Mouse (Mus musculus) megakaryocyte-erythroid progenitor cell, adult 5-6 weeks (primary cell): ENCODE data around the gene Tmem132d. TPM values are rescaled to one million over a fixed set of nuclear protein-coding genes. Genes with fewer than 3 reads are reported as not detected.

ENCODE experiments used
- ATAC-seq: replicated peaks from 2 replicates; pipeline ENCODE4 v1.8.0; 2016; ENCODE audit warnings: mild to moderate bottlenecking, inconsistent platforms; ENCODE audit not compliant: severe bottlenecking, poor library complexity, low FRiP score, low TSS enrichment
- total RNA-seq, 2 experiments: library from RNA; stranded (forward) in 1 of 2; stranded (reverse) in 1 of 2; fragments of 200-1000, 215-1000 nt in 1 of 2; fragments of >200 nt in 1 of 2; fragmentation: Nextera tagmentation in 1 of 2; gene quantifications; 2 replicates each; pipeline ENCODE4 v1.2.3; 2014 to 2017

Tmem132d gene
- total RNA-seq, 2 experiments from 2014 or later, result not detected

DNA sequence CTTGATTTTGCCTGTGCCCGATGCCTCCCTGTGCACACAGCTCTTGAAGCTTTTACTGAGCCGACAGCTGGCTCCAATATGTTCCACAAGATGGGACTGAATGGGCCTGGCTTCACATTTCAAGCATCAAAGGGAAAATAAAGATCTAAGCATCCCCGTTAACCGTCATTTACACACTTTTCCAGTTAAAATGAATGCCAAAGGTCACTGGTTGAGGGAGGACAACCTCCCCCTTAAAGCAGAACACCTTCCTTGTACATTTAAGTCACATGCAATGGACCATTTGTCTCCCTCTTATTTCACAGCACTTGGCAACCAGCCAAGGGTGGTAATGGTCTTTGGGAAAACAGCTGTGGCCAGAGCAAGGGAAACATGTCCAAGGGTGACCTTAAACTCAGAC, 188.7 kb downstream of the Tmem132d start:
- ATAC-seq, result no peak

DNA sequence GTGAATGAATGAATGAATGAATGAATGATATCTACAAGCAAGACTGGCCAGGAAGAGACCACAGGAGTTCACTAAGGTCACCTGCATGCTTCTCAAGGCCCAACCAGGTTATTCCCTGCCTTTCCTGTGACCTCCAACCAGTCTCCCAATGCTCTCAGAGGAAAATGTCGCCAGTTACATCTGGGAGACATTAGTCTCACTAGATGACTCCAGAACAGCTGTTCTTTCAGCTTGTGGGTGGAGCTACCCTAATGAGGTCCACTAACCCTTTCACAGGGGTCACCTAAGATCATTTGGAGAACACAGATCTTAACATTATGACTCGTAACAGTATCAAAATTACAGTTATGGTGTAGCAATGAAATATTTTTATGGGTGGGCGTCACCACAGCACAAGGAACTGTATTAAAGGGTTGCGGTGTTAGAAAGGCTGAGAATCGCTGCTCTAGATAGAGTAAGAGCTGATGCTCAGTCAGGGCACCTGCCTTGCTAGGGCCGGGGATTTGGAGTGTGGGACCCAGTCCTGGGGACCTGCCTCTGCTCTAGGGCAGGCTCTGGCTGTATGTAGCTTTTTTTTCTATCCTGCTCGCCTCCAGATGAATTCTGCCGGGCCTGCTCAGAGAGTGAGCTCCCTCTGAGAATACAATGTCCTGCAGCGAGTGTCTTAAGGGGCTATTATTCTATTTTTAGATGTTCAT, 196.1 kb downstream of the Tmem132d start:
- no peak for ATAC-seq

DNA sequence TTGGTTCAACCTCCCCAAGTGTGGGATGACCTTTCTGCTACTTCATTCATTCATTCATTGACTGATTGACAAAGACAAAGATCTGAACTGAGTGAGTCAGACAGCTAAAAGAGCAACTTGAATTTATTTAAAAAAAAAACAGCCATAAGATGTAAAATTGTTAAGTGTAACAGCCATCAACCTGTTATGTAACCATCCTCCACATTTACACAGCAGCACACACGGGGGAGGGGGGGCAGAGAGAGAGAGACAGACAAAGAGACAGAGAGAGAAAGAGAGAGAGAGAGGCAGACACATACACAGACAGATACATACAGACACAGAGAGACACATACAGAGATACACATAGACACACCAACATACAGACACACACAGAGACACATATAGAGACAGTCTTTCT, 197.3 kb downstream of the Tmem132d start:
- ATAC-seq, result no peak

DNA sequence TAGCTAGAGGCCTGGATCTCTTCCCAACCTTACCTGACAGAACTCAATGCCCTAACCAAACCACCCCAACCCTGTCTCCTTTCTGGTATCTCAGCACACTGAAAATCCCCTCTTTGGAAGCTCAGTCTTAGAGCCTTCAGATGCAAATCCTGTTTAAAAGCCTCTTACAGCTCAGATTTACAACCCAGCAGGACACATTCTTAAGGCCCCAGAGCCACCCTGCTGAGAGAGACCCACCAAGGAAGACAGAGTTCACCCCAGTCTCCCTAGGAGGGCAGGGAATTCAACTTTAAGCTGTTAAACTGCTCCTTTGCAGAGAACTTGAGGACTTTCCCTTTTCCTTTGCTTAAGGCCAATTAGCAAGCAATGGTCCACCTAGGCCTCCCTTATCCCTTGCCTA, 199.8 kb downstream of the Tmem132d start:
- no peak for ATAC-seq

DNA sequence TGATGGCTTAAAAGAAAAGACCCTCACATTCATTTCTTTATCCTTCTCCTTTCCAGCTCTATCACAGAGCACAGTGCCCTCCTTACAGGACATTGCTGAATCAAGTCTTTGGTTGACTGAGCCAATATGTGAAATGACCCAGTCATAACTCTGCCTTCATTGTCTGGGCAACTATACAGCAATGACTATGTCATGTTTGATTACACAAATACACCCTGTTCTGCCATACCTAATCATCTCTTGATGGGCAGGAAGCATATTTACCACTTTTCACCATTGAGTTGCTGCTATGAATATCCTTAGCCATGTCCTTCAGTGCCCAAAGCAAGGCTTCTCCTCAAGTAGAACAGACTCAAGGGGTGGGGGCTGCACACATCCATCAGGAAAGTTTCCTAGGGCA, 214.6 kb downstream of the Tmem132d start:
- no peak for ATAC-seq

DNA sequence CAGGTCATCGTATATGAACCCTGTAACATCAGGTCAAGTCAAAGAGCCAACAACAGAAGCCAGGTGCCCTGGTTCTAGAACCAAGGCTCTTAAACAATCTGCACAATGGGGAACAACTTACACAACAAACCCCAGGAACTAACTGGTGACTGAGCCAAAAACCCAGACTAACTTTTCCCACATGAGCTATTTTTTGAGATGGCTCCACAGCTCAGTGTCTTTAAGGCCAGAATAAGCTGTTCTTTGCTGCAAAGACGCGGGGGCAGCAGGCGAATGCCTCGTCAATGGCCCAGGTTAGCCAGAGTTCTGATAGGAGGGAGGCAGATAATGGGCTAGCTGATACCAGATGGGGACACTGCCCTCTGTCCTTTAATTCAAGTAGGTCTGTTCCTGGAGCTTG, 221.8 kb downstream of the Tmem132d start:
- ATAC-seq, result no peak

DNA sequence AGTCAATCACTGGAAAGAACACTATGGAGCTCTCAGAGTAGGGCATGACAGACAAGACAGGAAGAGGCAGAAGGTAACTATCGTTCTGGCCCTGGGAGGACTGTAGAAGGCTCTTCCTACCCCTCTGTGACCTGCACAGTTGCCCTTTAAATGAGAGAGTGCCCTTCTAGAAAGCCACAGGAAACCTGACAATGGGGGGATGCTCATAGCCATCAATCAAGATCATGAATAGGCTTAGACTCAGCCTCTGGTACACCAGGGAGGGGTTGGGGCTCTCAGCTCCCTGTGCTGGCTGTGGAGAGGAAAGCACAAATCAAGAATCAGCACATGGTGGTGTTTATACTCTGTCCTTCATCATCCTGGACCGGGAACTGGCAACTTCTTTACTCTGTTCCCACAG, 227.2 kb downstream of the Tmem132d start:
- ATAC-seq, result no peak

DNA sequence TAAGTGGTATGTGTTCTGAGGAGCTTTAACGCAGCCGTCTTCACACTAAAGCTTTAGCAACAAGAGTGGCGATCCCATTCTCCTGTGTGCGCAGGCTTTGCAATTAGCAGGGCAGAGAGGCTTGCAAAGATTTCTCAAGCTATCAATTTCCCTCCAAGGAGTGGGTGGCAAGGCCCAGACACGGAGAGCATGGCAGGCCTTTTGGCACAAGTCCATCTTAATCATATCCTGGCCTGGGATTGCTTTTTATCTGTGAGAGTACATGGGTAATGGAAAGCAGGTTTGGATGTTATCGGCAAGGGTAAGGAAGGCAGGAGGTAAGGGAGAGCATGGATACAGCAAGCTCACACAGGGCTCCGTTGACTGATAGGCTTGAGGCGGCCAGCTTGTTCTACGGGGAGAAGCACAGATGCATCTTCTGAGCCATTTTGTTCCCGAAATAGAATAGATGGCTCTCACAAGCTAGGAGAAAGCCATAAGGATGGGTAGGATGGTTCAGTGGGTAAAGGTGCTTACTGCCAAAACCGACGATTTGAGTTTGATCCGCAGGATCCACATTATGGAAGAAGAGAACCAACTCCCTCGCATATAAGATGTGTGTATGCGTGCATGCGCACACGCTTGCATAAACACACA, 228.1 kb downstream of the Tmem132d start:
- ATAC-seq, result no peak

DNA sequence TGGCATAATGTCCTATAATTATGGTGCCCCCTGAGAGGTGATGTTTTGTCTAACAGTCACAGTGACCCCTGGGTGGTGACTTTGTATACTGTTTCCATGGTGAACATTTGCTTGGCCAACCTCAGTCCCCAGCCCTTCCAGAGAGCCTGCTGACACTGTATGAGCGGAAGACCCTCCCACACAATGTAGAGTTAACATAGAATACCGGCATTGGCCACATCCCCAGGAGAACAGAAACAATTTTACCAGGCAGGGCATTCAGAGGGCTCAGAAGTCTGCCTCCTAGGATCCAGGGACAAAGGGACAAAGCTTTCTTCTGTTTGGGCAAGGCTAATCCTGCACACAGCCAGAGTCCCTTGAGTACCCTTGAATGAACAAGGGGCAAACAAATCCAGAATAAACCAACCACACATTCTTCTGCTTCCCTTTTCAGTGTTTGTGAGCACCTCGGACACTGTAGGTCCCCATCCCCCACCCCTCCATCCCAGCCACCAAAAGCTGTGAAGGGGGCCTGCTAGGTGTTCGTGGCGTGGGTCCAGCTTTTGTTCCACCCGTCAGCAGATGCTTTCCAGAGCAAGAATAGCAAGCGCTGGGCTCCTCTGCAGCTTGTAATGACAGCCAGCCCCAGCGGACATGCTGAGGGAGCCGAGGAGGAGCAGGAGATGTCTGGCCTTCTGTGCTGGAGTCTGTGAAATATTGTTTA, 228.8 kb downstream of the Tmem132d start:
- no peak for ATAC-seq

DNA sequence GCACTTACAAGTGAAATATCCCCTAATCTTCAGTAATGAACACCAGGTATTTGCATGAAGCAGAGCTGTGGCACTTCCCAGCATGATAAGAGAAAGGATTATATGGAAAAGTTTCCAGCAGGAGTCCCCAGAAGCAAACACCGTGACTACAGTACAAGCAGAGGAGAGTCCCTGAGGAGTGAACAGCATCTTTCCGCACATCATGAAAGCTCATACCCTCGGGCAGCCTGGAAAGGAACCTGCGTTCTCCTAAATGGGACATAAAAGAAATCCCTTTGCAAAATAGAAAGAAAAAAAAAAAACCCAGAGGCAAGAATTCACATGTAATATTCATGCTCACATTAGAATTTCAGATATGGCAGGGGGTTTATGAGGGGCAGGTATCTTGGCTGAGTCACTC, 238.8 kb downstream of the Tmem132d start:
- no peak for ATAC-seq

DNA sequence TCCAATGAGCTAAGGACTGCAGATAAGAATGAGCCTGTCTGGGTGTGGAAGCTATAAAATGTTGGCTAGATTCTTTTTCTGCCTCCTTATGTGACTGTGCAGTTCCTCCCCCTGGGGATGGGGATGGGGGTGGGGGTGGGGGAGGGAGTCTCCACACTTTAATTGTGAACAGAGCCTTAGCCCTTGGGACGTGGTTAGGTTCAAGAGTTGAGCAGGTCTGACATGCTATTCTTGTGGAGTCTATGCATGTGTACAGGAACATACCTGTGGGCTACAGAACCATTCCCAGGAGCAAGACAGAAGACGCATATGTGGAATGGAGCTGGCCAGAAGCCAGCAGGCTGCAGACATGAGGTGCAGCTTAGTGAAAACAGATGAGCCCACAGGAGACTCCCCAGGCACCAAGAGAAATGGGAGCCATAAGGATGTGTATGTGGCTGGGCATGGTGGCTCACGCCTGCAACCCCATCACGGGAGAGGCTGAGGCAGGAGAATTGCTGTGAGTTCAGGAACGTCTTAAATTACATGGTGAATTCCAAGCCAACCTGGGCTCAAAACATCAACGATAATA, 240.3 kb downstream of the Tmem132d start:
- ATAC-seq, result no peak

DNA sequence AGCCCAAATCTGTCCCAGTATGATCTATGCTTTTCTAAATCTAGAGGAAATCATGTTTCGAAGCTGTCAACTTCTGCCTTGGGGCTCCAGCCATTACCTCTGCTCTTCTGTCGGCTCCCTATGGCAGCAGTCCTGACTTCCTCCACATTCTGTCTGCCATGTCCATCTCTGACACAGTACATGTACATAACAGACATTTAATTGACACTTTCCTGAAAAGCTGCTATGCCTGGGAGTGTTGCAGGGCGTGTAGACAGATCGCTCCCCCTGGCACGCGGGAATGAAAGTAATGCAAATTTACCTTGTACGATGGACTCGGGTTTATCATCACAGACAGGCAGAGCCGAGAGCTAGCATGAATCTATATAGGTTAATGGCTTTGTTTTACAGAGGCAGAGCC, 241.2 kb downstream of the Tmem132d start:
- ATAC-seq, result no peak

DNA sequence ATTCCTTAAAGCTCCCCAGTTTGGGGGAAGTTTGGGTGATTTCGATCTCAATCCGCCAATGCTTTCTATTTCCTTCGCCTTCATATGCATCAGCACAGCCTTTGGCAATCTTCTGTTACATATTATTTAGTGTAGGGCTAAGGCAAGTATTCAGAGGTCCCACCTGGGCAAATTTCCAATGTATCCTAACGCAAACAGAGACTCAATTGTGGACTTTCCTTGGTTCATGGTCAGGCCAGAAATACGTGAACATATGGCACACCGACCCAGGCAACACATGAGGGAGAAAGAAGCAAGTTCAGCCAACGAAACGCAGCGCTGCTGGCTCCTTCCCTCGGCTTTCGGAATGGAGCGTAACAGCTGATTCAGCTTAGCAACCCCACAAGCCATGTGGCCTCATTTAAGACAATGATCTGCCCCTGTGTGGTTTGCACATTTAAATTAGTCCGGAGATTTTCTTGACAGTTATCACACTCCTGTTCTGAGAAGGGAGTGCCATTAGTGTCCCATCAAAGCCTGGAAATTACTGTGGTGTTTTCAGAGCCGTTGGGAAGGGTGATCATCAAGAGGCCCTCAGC, 242.5 kb downstream of the Tmem132d start:
- no peak for ATAC-seq

DNA sequence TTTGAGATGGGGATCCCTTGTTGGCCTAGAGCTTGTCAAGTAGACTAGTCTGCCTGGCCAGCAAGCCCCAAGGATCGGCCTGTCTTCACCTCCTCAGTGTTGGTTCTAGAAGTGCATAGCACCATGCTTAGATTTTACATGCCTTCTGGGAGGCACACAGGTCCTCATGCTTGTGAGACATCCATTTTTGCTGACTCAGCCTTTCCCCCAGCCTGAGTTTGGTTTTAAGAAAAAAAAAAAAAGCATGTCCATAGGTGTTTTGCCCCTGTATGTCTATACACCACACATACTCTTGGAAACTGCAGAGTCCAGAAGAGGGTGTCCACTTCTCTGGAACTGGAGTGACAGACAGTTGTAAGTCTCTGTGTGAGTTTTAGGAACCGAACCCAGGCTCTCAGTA, 256.6 kb downstream of the Tmem132d start:
- ATAC-seq, result no peak

DNA sequence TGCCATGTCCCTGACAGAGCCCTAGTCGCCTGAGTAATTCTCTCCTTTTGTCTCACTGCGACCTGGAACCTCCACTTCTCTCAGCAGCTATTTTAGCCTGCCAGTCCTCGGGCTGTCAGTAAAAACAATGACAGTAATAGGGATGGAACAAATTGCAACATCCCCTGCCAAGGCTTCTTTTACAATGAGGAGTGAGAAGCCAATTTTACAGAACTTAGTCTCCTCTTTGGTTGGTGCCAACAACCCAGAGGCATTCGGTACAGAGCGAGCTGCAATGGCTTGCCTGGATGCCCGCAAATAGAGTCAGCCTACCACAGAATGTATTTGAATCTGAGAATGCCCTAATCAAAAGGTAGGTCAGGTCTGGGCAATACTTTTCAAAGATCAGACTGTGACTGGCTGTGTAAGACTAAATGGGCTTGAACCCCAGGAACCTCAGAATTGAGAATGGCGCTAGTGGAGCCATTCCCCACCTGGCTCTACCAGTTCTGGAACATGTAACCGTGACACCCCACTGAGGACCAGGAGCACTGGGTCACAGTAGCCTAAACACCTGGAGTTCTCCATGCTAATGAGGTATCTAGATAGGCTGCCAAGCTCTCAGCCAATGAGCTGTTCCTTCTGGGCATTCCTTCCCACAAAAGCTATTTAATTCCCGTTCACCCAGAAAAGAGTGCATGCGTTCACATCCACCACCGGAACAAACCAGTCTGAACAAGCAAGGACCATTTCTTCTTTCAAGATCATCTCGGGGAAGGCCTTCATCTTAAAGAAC, 273.8 kb downstream of the Tmem132d start:
- ATAC-seq, result no peak

DNA sequence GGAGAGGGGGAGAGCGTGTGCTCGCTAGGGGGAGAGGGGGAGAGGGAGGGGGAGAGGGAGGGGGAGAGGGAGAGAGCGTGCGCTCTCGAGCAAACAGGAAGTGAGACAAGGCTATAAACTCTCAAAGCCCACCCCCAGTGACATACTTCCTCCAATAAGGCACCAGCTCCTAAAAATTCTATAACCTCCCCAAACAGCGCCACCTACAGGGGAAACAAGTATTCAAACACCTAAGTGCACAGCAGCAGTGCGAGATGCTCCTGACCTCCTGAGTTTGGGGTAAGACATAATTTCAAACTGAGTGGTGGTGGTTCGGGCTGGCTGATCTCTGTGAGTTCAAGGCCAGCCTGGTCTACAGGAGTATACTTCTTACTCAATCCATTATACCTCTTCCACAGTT, 281.4 kb downstream of the Tmem132d start:
- no peak for ATAC-seq

DNA sequence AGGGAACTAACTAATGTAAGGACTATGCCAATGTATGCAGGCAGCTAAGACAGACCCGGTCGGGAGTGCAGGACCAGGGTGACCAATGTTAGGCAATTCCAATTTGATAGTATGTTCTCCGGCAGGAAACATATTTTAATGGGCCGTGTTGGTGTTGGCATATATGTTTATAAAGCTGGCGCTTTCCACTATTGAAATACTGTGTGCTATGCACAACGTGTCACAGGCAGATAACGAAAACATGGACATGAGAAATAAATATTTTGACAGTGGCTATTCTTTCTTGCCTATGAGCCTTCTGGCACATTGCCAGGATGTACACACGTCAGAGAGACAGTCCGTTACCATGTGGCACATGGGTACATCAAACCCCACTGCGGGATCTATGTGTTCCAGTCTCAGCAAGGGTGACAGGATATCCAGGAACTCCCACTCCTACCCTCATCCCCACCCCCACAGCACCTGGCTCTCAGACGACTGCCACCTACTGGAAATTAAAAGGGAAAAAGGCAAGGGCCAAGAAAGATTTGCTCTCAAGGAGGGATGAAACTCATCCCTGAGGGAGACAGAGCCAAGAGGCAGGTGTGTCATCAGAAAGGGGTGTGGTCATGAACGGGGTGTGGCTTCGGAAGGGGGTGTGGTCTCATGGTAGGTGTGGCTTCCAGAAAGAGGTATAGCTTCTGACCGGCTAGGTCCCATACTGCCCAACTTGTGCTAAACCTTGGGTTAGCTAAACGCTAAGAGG, 285.8 kb downstream of the Tmem132d start:
- no peak for ATAC-seq

DNA sequence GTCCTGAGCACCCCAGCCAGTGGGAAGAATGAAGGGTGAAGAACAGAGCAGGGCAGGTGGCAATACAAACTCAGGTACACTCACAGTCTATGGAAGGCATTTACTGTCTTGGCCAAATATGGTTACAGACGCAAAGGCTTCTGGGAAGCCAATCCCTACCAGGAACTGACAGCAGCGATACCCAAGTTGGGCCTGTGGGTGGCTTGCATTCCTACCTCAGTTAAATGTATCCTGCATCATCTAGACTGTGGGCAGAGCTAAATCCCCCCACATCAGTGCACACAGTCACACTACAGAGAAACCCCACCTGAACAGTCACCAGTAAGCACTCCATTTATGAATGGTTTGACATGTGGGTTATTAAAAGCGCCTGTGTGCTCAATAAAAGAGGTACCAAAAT, 288.1 kb downstream of the Tmem132d start:
- ATAC-seq, result no peak

DNA sequence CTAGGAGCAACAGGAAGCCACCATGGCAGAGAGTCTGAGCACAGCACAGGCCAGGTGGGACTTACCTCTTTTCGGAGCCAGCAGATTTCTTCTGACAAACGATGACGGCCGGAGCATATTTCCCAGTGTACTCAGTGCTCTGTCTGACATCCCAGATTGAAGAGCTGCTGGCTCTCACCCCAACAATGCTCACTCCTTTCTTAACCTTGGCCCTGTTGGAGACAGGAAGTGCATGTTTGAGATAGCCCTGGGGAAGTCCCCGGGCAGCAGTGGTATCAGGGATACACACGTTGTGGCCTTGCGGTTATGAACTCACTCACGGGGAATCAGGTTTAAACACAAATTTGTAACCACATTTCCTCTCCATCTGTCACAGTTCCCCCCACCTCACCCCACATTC, 296.1 kb downstream of the Tmem132d start:
- peak; percentile 63; the same call in 1 of the 2 replicates for ATAC-seq
